Mouse (Mus musculus) stomach, embryonic 16.5 days (tissue): ENCODE data around the gene Terb1. TPM values are rescaled to one million over a fixed set of nuclear protein-coding genes. Genes with fewer than 3 reads are reported as not detected.

Experiments
- ATAC-seq: fragments of 200-750 bp; cut with Nextera tagmentation; 2 replicates; pipeline ENCODE4 v1.8.0; 2017; ENCODE audit warnings: moderate number of reproducible peaks, moderate TSS enrichment; ENCODE audit not compliant: insufficient read depth, low FRiP score
- H3K27ac ChIP-seq: fragments of 300-500 bp; sonication (generic); 2 replicates; pipeline ENCODE4 v1.5.1; 2014; ENCODE audit warnings: low read length
- H3K27me3 ChIP-seq: fragments of 300-500 bp; sonication (generic); 2 replicates; pipeline ENCODE4 v1.6.1; 2014; ENCODE audit warnings: low read length, control low read depth, mixed read lengths; ENCODE audit not compliant: control insufficient read depth, insufficient read depth
- H3K36me3 ChIP-seq: fragments of 300-500 bp; sonication (generic); 2 replicates; pipeline ENCODE4 v1.6.1; 2014; ENCODE audit warnings: low read length; ENCODE audit not compliant: control insufficient read depth, insufficient read depth
- H3K4me1 ChIP-seq: fragments of 300-500 bp; sonication (generic); 2 replicates; pipeline ENCODE4 v1.6.1; 2014; ENCODE audit warnings: low read length, control low read depth, mixed read lengths; ENCODE audit not compliant: control insufficient read depth, insufficient read depth
- H3K4me2 ChIP-seq: fragments of 300-500 bp; sonication (generic); 2 replicates; pipeline ENCODE4 v1.6.1; 2014; ENCODE audit warnings: low read depth, low read length, mixed read lengths
- H3K4me3 ChIP-seq: fragments of 300-500 bp; sonication (generic); replicated peaks from 2 replicates; pipeline ENCODE4 v1.5.1; 2014; ENCODE audit warnings: mild to moderate bottlenecking, low read length
- H3K9ac ChIP-seq: fragments of 300-500 bp; sonication (generic); 2 replicates; pipeline ENCODE4 v1.6.1; 2014; ENCODE audit warnings: low read length
- H3K9me3 ChIP-seq: fragments of 300-500 bp; sonication (generic); replicated peaks from 2 replicates; pipeline ENCODE4 v1.6.1; 2016; ENCODE audit warnings: low read length, control low read depth; ENCODE audit not compliant: control insufficient read depth
- WGBS: fragments of 180-500 bp; shearing (Covaris S2); extraction: QIAGEN DNeasy Blood & Tissue Kit; methylation state at CpG from one replicate; pipeline ENCODE4 v1.1.7; 2014; 5-methylcytosine and 5-hydroxymethylcytosine counted together
- polyA plus RNA-seq: library from polyadenylated mRNA; unstranded; fragments of >200 nt; fragmentation: Nextera tagmentation; extraction: Ambion mirVana; gene quantifications from 2 replicates; pipeline ENCODE4 v1.2.1, GENCODE M21; 2015

The Terb1 gene
- polyA plus RNA-seq, 1 experiment from 2014 or later: 0.14 TPM

DNA sequence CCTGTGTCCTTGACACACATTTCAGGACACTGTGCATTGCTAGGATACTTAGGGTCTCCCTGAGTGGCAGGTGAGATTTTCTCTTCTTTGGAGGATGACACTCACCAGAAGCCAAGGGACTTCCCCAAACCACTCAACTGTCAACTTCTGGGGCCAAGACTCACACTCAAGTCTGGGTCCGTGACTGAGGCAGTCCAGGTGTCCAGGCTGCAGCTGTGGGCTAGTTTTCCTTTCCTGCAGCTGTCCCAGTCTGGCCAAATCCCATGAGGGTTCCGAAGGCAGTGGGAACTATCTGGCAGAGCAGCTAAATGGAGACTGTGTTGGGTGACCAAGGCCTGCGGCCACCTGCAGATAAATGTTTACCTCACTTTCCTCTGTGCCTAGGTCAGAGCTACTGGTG is 97.7 kb downstream of the Terb1 start:
- Histone ChIP-seq H3K4me3 (no peak overlapping the region), H3K9me3 (no peaks in the 10 kb centered on the region), H3K27me3 (no peaks in the 10 kb centered on the region), H3K4me1 (peaks cover 13% of the 10 kb centered on the region), H3K36me3 (no peaks in the 10 kb centered on the region), H3K4me2 (no peak overlapping the region), H3K27ac (no peak overlapping the region), H3K9ac (no peak overlapping the region)
- WGBS: 70% methylated on average over 3 of the region's 3 CpGs
- ATAC-seq: no peak

DNA sequence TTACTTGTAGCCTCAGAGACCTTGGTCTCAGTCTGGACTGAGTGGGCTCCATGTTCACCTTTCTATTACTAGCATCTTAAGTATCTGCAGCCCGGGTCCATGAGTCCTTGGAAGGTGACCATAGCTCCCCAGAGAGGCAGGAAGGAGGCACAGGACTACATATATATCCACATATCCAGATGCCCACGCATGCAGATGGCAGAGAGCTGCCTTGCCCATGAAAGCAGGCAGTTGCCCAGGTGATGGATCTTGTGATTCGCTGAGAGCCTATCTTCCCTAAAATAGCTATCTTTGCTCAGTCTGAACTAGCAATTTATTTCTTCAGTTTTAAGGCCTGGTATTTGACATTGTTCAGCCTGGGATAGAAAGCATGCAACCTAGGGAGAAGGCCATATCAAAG is 98.2 kb downstream of the Terb1 start:
- ATAC-seq: no peak
- no peak overlapping the region for H3K9ac ChIP-seq
- no peak overlapping the region for H3K4me2 ChIP-seq
- no peaks in the 10 kb centered on the region for H3K9me3 ChIP-seq
- WGBS: 90% methylated on average over 3 of the region's 3 CpGs
- H3K4me3 ChIP-seq: no peak overlapping the region
- no peak overlapping the region for H3K27ac ChIP-seq
- no peaks in the 10 kb centered on the region for H3K36me3 ChIP-seq
- no peaks in the 10 kb centered on the region for H3K27me3 ChIP-seq
- H3K4me1 ChIP-seq: peaks cover 13% of the 10 kb centered on the region

DNA sequence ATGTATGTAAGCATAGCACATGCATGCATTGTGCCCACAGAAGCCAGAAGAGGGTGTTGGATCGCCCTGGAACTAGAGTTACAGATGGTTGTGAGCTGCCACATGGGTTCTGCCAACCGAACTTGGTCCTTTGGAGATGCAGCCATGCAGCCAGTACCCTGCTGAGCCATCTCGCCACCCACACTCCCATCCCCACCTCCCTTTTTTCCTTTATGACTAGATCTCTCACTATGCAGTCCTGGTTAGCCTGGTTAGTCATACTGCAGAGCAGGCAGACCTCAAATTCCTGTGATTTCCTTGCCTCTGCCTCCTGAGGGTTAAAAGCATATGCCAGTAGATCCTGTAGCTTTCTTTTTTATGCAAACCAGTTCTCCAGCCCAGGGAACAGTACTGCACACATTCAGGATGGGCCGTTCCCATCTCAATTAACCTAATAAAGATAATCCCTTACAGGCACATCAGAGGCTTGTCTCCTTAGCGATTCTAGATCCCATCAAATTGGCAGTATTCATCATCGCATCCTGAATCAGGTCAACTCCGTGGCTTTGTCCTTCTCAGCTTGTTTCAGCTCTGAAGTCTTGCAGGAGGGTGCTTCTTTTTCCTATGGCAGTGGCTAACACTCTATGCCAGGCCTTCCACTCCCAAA is 99.0 kb downstream of the Terb1 start:
- Histone ChIP-seq H3K4me3 (no peak overlapping the region), H3K9me3 (no peaks in the 10 kb centered on the region), H3K4me2 (no peak overlapping the region), H3K4me1 (peaks cover 13% of the 10 kb centered on the region), H3K9ac (no peak overlapping the region), H3K36me3 (no peaks in the 10 kb centered on the region), H3K27me3 (no peaks in the 10 kb centered on the region), H3K27ac (no peak overlapping the region)
- no peak for ATAC-seq
- WGBS: 72% methylated on average over 7 of the region's 7 CpGs

DNA sequence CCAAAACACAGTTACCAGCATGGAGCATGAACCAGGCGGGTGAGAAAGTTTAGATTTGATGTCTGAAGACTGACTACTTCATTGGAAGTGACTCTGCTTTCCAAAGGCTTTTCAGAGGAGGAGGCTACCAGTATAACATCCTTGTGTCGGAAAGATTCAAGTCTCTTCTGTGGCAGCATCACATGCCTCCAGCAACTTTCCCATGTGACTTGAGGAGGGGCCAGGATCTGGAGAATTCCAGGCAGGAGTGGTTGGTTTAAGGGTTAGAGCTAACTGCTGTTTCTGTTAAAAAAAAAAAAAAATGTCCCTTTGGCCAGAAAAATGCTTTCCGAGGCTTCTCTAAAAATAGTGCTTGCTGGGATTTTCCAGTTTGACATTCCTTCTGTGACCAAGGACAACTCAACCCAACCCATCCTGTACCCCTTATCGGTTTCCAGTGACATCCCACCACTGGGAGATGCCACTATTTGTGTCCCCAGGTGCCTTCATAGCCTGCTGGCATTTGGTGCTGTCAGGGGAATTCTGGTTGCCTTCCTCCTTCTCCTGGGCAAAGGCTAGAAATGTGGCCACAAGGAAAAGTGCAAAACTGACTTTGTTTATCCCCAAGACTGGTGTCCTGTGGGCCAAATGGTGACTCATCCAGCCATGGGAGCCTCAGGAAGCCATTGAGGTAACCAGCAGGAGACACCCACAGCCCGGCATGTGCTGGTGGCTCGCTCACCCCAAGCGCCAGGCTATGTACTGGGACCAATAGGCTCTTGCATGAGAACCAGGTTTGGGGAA is 101.2 kb downstream of the Terb1 start:
- Histone ChIP-seq H3K36me3 (no peaks in the 10 kb centered on the region), H3K27me3 (no peaks in the 10 kb centered on the region), H3K4me3 (no peak overlapping the region), H3K4me1 (peaks cover 10% of the 10 kb centered on the region), H3K9me3 (no peaks in the 10 kb centered on the region), H3K9ac (no peak overlapping the region), H3K27ac (no peak overlapping the region), H3K4me2 (no peak overlapping the region)
- ATAC-seq: no peak
- 85% methylated on average over 7 of the region's 7 CpGs for WGBS

DNA sequence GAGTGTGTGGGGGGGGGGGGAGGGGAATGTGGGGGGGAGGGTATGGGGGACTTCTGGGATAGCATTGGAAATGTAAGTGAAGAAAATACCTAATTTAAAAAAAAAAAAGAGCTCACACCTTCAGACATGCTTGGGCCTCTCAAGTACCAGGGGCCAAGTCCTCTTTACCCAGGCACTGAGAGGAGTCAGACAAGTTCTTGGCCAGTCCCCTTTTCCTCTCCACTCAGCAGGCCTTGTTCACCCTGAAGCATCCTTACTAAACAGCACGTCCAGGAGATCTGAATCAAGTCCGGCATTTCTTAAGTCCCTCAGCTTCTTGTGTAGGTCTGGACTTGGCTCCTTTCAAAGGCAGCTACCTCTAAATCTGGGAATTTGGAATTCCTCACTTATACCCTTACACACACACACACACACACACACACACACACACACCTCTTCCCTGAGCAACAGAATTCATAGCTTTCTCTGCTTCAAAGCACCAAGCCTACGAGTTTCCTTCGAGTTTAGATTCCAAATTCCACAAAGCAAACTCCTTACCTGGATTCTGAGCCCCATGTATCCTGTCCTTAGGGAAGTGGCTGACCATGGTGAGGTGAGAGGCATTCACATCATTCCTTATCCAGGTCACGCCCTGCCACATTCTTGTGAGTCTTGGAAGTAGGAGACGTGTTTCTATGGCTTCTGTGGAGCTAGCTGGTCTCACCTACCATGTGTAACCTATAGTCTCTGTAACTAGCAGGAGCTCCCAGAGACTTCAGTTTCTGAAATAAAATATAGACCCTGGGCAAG is 103.2 kb downstream of the Terb1 start:
- no peaks in the 10 kb centered on the region for H3K9me3 ChIP-seq
- no peak for ATAC-seq
- no peak overlapping the region for H3K4me2 ChIP-seq
- H3K27ac ChIP-seq: no peak overlapping the region
- no peaks in the 10 kb centered on the region for H3K27me3 ChIP-seq
- H3K36me3 ChIP-seq: no peaks in the 10 kb centered on the region
- no peak overlapping the region for H3K9ac ChIP-seq
- peaks cover 4% of the 10 kb centered on the region; the same call in 1 of the 2 replicates for H3K4me1 ChIP-seq
- 66% methylated on average over 6 of the region's 6 CpGs for WGBS
- no peak overlapping the region for H3K4me3 ChIP-seq

DNA sequence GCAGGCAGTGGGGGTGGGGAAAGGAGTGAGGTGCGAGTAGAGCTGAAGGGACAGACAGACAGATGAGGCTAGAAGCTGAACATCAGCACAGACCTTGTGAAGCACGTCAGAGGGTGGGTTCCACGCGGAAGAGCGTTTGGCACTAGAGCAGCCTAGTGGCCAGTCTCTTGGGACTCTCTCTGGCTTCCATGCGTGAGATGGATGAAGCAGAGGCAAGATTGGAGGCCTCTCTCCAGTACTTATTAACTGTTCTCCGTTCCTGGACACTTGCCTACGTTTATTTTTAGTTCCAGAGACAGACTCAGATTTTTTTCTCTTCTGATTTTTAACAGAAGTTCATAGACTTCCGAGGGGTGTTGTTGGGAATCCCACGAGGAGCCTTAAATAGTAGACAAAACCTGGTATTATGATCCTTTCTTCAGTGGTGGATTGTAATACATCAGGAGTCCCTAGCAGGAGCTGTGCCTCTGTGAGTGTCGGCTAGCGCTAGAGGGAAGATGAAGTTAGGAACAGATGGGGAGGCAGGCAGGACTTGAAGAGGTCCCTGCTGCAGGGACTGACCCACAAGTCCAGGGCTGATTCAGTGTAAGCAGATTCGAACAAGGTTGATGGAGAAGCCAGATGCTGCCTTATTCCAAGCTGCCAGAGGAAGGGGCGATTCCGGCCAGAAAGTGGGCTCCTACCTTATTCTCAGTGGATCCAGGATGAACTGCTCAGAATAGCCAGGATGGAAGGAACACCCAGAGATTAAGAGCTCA is 104.1 kb downstream of the Terb1 start:
- Histone ChIP-seq H3K4me1 (peaks cover 4% of the 10 kb centered on the region; the same call in 1 of the 2 replicates), H3K9me3 (no peaks in the 10 kb centered on the region), H3K4me3 (no peak overlapping the region), H3K4me2 (no peak overlapping the region), H3K9ac (0 out of 2 replicates have a peak overlapping the region, but pooled peaks have one; percentile 11), H3K27ac (peak overlapping the region; percentile 87), H3K27me3 (no peaks in the 10 kb centered on the region), H3K36me3 (no peaks in the 10 kb centered on the region)
- 45% methylated on average over 15 of the region's 15 CpGs for WGBS
- peak; percentile 55; the same call in 1 of the 2 replicates for ATAC-seq

DNA sequence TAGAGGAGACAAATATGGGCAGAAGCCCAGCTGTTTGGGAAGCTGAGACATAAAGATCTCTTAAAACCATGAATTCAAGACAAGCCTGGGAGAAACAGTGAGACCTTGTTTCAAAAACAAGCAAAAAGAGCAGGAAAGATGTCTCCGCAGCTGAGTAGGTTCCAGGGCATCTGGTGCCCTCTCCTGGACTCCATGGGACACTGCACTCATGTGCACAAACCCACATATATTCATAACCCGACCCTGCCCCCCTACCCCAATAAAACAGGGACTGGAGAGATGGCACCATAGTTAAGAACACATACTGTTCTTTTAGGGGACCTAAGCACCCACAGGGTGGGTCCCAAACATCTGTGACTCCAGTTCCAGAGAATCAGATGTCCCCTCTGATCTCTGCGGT is 106.1 kb downstream of the Terb1 start:
- no peaks in the 10 kb centered on the region for H3K9me3 ChIP-seq
- H3K9ac ChIP-seq: no peak overlapping the region
- H3K36me3 ChIP-seq: no peaks in the 10 kb centered on the region
- no peak overlapping the region for H3K4me2 ChIP-seq
- H3K27ac ChIP-seq: no peak overlapping the region
- 74% methylated on average over 3 of the region's 3 CpGs for WGBS
- H3K4me3 ChIP-seq: no peak overlapping the region
- no peak for ATAC-seq
- no peaks in the 10 kb centered on the region for H3K27me3 ChIP-seq
- peaks cover 4% of the 10 kb centered on the region; the same call in 1 of the 2 replicates for H3K4me1 ChIP-seq
